Comparison of ENCODE assay signal across 9 mouse cellular contexts in genomic region chr14:25708917-25709316, GRCm38 (mm10). TPM values are rescaled to one million over a fixed set of nuclear protein-coding genes. Genes with fewer than 3 reads are reported as not detected.
DNase-seq lines count a peak whose midpoint lies in the region; ATAC-seq and TF ChIP-seq lines count a peak whose summit lies in the region.
"Had no signal": no experiment of that assay in that cellular context is flagged by ENCODE, and none has a peak within 500 bp of the region (broad histone marks: within the 10 kb centered on the region; RNA-seq: fewer than 3 reads in every experiment).

No protein-coding gene starts in this region.

- H3K36me3 ChIP-seq in midbrain, embryonic 13.5 days = no peaks in the 10 kb centered on the region
- no peaks in the 10 kb centered on the region for H3K36me3 ChIP-seq in midbrain, embryonic 16.5 days (ENCODE audit: control insufficient read depth, insufficient read depth, low read length)
- H3K36me3 ChIP-seq in limb, embryonic 11.5 days (ENCODE audit: control insufficient read depth, insufficient read depth, low read length) = no peaks in the 10 kb centered on the region
- no peaks in the 10 kb centered on the region for H3K36me3 ChIP-seq in forebrain, postnatal 0 days (ENCODE audit: insufficient read depth)
- H3K36me3 ChIP-seq: midbrain, embryonic 12.5 days had no signal

- H3K27me3 ChIP-seq in midbrain, embryonic 13.5 days = no peaks in the 10 kb centered on the region
- H3K27me3 ChIP-seq in midbrain, embryonic 16.5 days (ENCODE audit: control insufficient read depth, insufficient read depth, low read depth, low read length) = no peaks in the 10 kb centered on the region
- no peaks in the 10 kb centered on the region for H3K27me3 ChIP-seq in limb, embryonic 11.5 days (ENCODE audit: control insufficient read depth, insufficient read depth, low read length)
- no peaks in the 10 kb centered on the region for H3K27me3 ChIP-seq in forebrain, postnatal 0 days (ENCODE audit: insufficient read depth, low read length)
- H3K27me3 ChIP-seq: midbrain, embryonic 12.5 days had no signal

- no peak overlapping the region for H3K9ac ChIP-seq in midbrain, embryonic 13.5 days (replicated peaks)
- H3K9ac ChIP-seq in midbrain, embryonic 16.5 days (ENCODE audit: low read depth, low read length) = no peak overlapping the region
- 0 out of 2 replicates have a peak overlapping the region, but pooled peaks have one; percentile 7 for H3K9ac ChIP-seq in limb, embryonic 11.5 days (ENCODE audit: low read length)
- H3K9ac ChIP-seq in forebrain, postnatal 0 days = no peak overlapping the region
- H3K9ac ChIP-seq: midbrain, embryonic 12.5 days had no signal

- peaks cover 16% of the 10 kb centered on the region for H3K4me1 ChIP-seq in midbrain, embryonic 13.5 days (replicated peaks)
- H3K4me1 ChIP-seq in midbrain, embryonic 16.5 days (ENCODE audit: control insufficient read depth, insufficient read depth, low read length) = no peaks in the 10 kb centered on the region
- H3K4me1 ChIP-seq in limb, embryonic 11.5 days (ENCODE audit: control insufficient read depth, insufficient read depth, low read length) = peaks cover 31% of the 10 kb centered on the region
- no peaks in the 10 kb centered on the region for H3K4me1 ChIP-seq in forebrain, postnatal 0 days (ENCODE audit: insufficient read depth)

- H3K9me3 ChIP-seq in midbrain, embryonic 13.5 days = no peaks in the 10 kb centered on the region
- no peaks in the 10 kb centered on the region for H3K9me3 ChIP-seq in midbrain, embryonic 16.5 days (replicated peaks; ENCODE audit: control insufficient read depth, low read length, poor library complexity, severe bottlenecking)
- H3K9me3 ChIP-seq in limb, embryonic 11.5 days (ENCODE audit: control insufficient read depth, low read length) = no peaks in the 10 kb centered on the region
- no peaks in the 10 kb centered on the region for H3K9me3 ChIP-seq in forebrain, postnatal 0 days (ENCODE audit: low read length)
- H3K9me3 ChIP-seq: midbrain, embryonic 12.5 days had no signal

- 0 out of 2 replicates have a peak, but pooled peaks have one; percentile 29 for ATAC-seq in midbrain, embryonic 13.5 days
- ATAC-seq in midbrain, embryonic 16.5 days = no peak
- no peak for ATAC-seq in limb, embryonic 11.5 days (ENCODE audit: insufficient number of reproducible peaks, low FRiP score, low TSS enrichment, low read depth)
- ATAC-seq in forebrain, postnatal 0 days = no peak

- TF ChIP-seq CTCF in forebrain, postnatal 0 days (IDR thresholded peaks at IDR 0.05; ENCODE audit: low read depth) = no peak

- H3K4me3 ChIP-seq in midbrain, embryonic 13.5 days (replicated peaks) = no peak overlapping the region
- H3K4me3 ChIP-seq in midbrain, embryonic 16.5 days (ENCODE audit: low read depth, low read length) = no peak overlapping the region
- H3K4me3 ChIP-seq in limb, embryonic 11.5 days (ENCODE audit: low read depth, low read length) = no peak overlapping the region
- H3K4me3 ChIP-seq in forebrain, postnatal 0 days (ENCODE audit: low read depth, low read length) = no peak overlapping the region
- H3K4me3 ChIP-seq: midbrain, embryonic 12.5 days had no signal

- H3K27ac ChIP-seq in midbrain, embryonic 13.5 days = no peak overlapping the region
- H3K27ac ChIP-seq in midbrain, embryonic 16.5 days (ENCODE audit: low read length) = no peak overlapping the region
- 0 out of 2 replicates have a peak overlapping the region, but pooled peaks have one; percentile 55 for H3K27ac ChIP-seq in limb, embryonic 11.5 days (replicated peaks; ENCODE audit: low read depth, low read length)
- H3K27ac ChIP-seq in forebrain, postnatal 0 days (ENCODE audit: low read depth, low read length) = no peak overlapping the region
- H3K27ac ChIP-seq: midbrain, embryonic 12.5 days had no signal

- DNase-seq in adrenal gland, postnatal 14 days = peak; percentile 43
- DNase-seq in adrenal gland, adult 18-20 months (ENCODE audit: low spot score in 2 of 2) = no peak
- DNase-seq in limb, embryonic 11.5 days (ENCODE audit: low spot score) = peak; percentile 30
- peak; percentile 74 for DNase-seq in testis, postnatal 10 days (ENCODE audit: low spot score)
- no peak for DNase-seq in cerebellum, postnatal 10 days
- no peak for DNase-seq in forebrain, postnatal 0 days

- no peak overlapping the region for H3K4me2 ChIP-seq in midbrain, embryonic 13.5 days (replicated peaks)
- H3K4me2 ChIP-seq in midbrain, embryonic 16.5 days (ENCODE audit: low read length) = no peak overlapping the region
- no peak overlapping the region for H3K4me2 ChIP-seq in limb, embryonic 11.5 days (ENCODE audit: low read depth, severe bottlenecking)
- no peak overlapping the region for H3K4me2 ChIP-seq in forebrain, postnatal 0 days (ENCODE audit: low read depth)
- H3K4me2 ChIP-seq: midbrain, embryonic 12.5 days had no signal

- WGBS in midbrain, embryonic 13.5 days = 79% methylated on average over 2 of the region's 2 CpGs
- 89% methylated on average over 2 of the region's 2 CpGs for WGBS in midbrain, embryonic 16.5 days
- WGBS in limb, embryonic 11.5 days = 80% methylated on average over 2 of the region's 2 CpGs
- WGBS in forebrain, postnatal 0 days = 83% methylated on average over 2 of the region's 2 CpGs

RNA-seq across cellular contexts. Expression of gene Ppif, which starts 15.0 kb away (rescaled TPM):
- 52.4 and 53.9 TPM in 2 replicates for total RNA-seq in adrenal gland, postnatal 14 days (2021)
- 10 to 100 TPM; 21.3 to 32.1 TPM for total RNA-seq in adrenal gland, adult 18-20 months (2021)
- 25.3 and 25.5 TPM in 2 replicates for polyA plus RNA-seq in midbrain, embryonic 13.5 days (2015; fragmentation: Nextera tagmentation; extraction: Ambion mirVana)
- 29.6 and 40.3 TPM in 2 replicates for polyA plus RNA-seq in midbrain, embryonic 16.5 days (2015; fragmentation: Nextera tagmentation; extraction: Ambion mirVana)
- polyA plus RNA-seq in limb, embryonic 11.5 days (2014; fragmentation: Nextera tagmentation; extraction: Ambion mirVana) = 47.4 and 50.9 TPM in 2 replicates
- 33.3 and 39.7 TPM in 2 replicates for total RNA-seq in forebrain, postnatal 0 days (2014; rRNA removed)
- polyA plus RNA-seq in forebrain, postnatal 0 days (2015; fragmentation: Nextera tagmentation; extraction: Ambion mirVana) = 35.0 and 35.3 TPM in 2 replicates

RNA-seq across cellular contexts. Expression of gene Zcchc24, which starts 59.9 kb away (rescaled TPM):
- total RNA-seq in adrenal gland, postnatal 14 days (2021) = 32.3 and 32.5 TPM in 2 replicates
- total RNA-seq in adrenal gland, adult 18-20 months (2021) = 10 to 100 TPM; 18.4 to 30.0 TPM
- polyA plus RNA-seq in midbrain, embryonic 13.5 days (2015; fragmentation: Nextera tagmentation; extraction: Ambion mirVana) = 7.3 and 9.3 TPM in 2 replicates
- 11.0 and 12.2 TPM in 2 replicates for polyA plus RNA-seq in midbrain, embryonic 16.5 days (2015; fragmentation: Nextera tagmentation; extraction: Ambion mirVana)
- 19.5 and 21.8 TPM in 2 replicates for polyA plus RNA-seq in limb, embryonic 11.5 days (2014; fragmentation: Nextera tagmentation; extraction: Ambion mirVana)
- 25.4 and 28.7 TPM in 2 replicates for total RNA-seq in forebrain, postnatal 0 days (2014; rRNA removed)
- 11.1 and 14.7 TPM in 2 replicates for polyA plus RNA-seq in forebrain, postnatal 0 days (2015; fragmentation: Nextera tagmentation; extraction: Ambion mirVana)

Comparison
In these comparisons a context has a peak if more than half of its experiments do, and no peak if none do; other contexts are left out.
1. DNase-seq: peak in adrenal gland, postnatal 14 days (single experiment), limb, embryonic 11.5 days (single experiment) and testis, postnatal 10 days (single experiment); none in adrenal gland, adult 18-20 months (0 of 2), cerebellum, postnatal 10 days (0 of 2) and forebrain, postnatal 0 days (single experiment).